Mouse (Mus musculus) heart, adult 2 months (tissue): ENCODE data around the gene Pfn4.

Experiments used
- CTCF ChIP-seq: fragments of 200-600 bp; IDR thresholded peaks from 2 replicates; pipeline ENCODE4 v1.8.1; 2022; ENCODE audit warnings: antibody characterized with exemption, mild to moderate bottlenecking, moderate library complexity
- POLR2A ChIP-seq: fragments of 200-500 bp; IDR thresholded peaks from 2 replicates; pipeline ENCODE4 v1.6.1; 2011; ENCODE audit warnings: mild to moderate bottlenecking, low read depth, low read length, control low read depth; ENCODE audit not compliant: insufficient read depth

- TF ChIP-seq CTCF (no peak), POLR2A (no peak)
Observed at GRCm38 (mm10) chr12:4769333-4769723, 506 bp downstream of the Pfn4 start.
